8 mouse cellular contexts compared by ENCODE assay signal in genomic region chr11:102446581-102447461, GRCm38 (mm10). TPM values are rescaled to one million over a fixed set of nuclear protein-coding genes. Genes with fewer than 3 reads are reported as not detected.
DNase-seq lines count a peak whose midpoint lies in the region; ATAC-seq and TF ChIP-seq lines count a peak whose summit lies in the region.

No protein-coding gene starts in this region.

- no peaks in the 10 kb centered on the region; the same call in 1 of the 2 replicates for H3K27me3 ChIP-seq in kidney, embryonic 15.5 days
- H3K27me3 ChIP-seq in hindbrain, embryonic 11.5 days (ENCODE audit: control insufficient read depth, insufficient read depth, low read length), result peaks cover 5% of the 10 kb centered on the region; the same call in 1 of the 2 replicates
- no peaks in the 10 kb centered on the region for H3K27me3 ChIP-seq in lung, postnatal 0 days (replicated peaks; ENCODE audit: insufficient read depth, low read length)
- H3K27me3 ChIP-seq in stomach, postnatal 0 days (ENCODE audit: control insufficient read depth, insufficient read depth, low read length), result no peaks in the 10 kb centered on the region

- DNase-seq in kidney, adult 11 months, result no peak
- peak; percentile 45 for DNase-seq in MN1 (ENCODE audit: low spot score)
- peak; percentile 74 for DNase-seq in embryo, embryonic 10.5 days (ENCODE audit: low spot score)
- peak; percentile 76 for DNase-seq in hindbrain, embryonic 11.5 days (ENCODE audit: low spot score)
- no peak for DNase-seq in lung, postnatal 0 days (ENCODE audit: low spot score)
- DNase-seq in stomach, postnatal 0 days (ENCODE audit: low spot score), result no peak
- no peak for DNase-seq in urinary bladder, postnatal 36 days (ENCODE audit: low spot score in 2 of 2)

- ATAC-seq in kidney, embryonic 15.5 days (replicated peaks; ENCODE audit: low FRiP score), result peak; percentile 27
- peak; percentile 73 for ATAC-seq in hindbrain, embryonic 11.5 days (ENCODE audit: low FRiP score)
- ATAC-seq in lung, postnatal 0 days, result peak; percentile 32
- ATAC-seq in stomach, postnatal 0 days (ENCODE audit: low FRiP score, low TSS enrichment), result peak; percentile 27

- TF ChIP-seq EP300 in lung, postnatal 0 days (IDR thresholded peaks at IDR 0.05), result no peak
- TF ChIP-seq EP300 in stomach, postnatal 0 days (optimal IDR thresholded peaks at IDR 0.05), result no peak

- peak overlapping the region; percentile 96 for H3K27ac ChIP-seq in kidney, embryonic 15.5 days
- H3K27ac ChIP-seq in hindbrain, embryonic 11.5 days (ENCODE audit: low read depth, low read length), result peak overlapping the region; percentile 92
- H3K27ac ChIP-seq in lung, postnatal 0 days (ENCODE audit: low read length), result peak overlapping the region; percentile 66
- H3K27ac ChIP-seq in stomach, postnatal 0 days (replicated peaks), result peak overlapping the region; percentile 89

- peak overlapping the region; percentile 97 for H3K4me3 ChIP-seq in kidney, embryonic 15.5 days (replicated peaks)
- H3K4me3 ChIP-seq in hindbrain, embryonic 11.5 days (ENCODE audit: low read depth, low read length), result peak overlapping the region; percentile 94
- H3K4me3 ChIP-seq in lung, postnatal 0 days (ENCODE audit: low read depth, low read length), result peak overlapping the region; percentile 78
- peak overlapping the region; percentile 82 for H3K4me3 ChIP-seq in stomach, postnatal 0 days (ENCODE audit: low read depth, low read length)

- H3K9me3 ChIP-seq in kidney, embryonic 15.5 days (replicated peaks), result no peaks in the 10 kb centered on the region
- no peaks in the 10 kb centered on the region for H3K9me3 ChIP-seq in hindbrain, embryonic 11.5 days (ENCODE audit: control insufficient read depth, low read length)
- no peaks in the 10 kb centered on the region for H3K9me3 ChIP-seq in lung, postnatal 0 days (ENCODE audit: low read length)
- H3K9me3 ChIP-seq in stomach, postnatal 0 days (ENCODE audit: control insufficient read depth, low read length), result no peaks in the 10 kb centered on the region

- H3K4me1 ChIP-seq in kidney, embryonic 15.5 days, result peaks cover 62% of the 10 kb centered on the region
- peaks cover 15% of the 10 kb centered on the region for H3K4me1 ChIP-seq in hindbrain, embryonic 11.5 days (replicated peaks; ENCODE audit: control insufficient read depth, insufficient read depth, low read length)
- peaks cover 11% of the 10 kb centered on the region for H3K4me1 ChIP-seq in lung, postnatal 0 days (ENCODE audit: insufficient read depth, low read depth, low read length)
- peaks cover 15% of the 10 kb centered on the region for H3K4me1 ChIP-seq in stomach, postnatal 0 days (replicated peaks; ENCODE audit: control insufficient read depth, insufficient read depth)

- under 1% methylated on average over 46 of the region's 49 CpGs for WGBS in kidney, embryonic 15.5 days
- under 1% methylated on average over 42 of the region's 49 CpGs for whole genome bisulfite sequencing in hindbrain, embryonic 11.5 days
- 1% methylated on average over 33 of the region's 49 CpGs for WGBS in lung, postnatal 0 days
- WGBS in stomach, postnatal 0 days, result under 1% methylated on average over 42 of the region's 49 CpGs

- peak overlapping the region; percentile 99 for H3K9ac ChIP-seq in kidney, embryonic 15.5 days
- H3K9ac ChIP-seq in hindbrain, embryonic 11.5 days (ENCODE audit: low read depth, low read length), result peak overlapping the region; percentile 99
- H3K9ac ChIP-seq in lung, postnatal 0 days (replicated peaks; ENCODE audit: low read depth), result peak overlapping the region; percentile 50
- H3K9ac ChIP-seq in stomach, postnatal 0 days (ENCODE audit: low read length), result peak overlapping the region; percentile 85

- no peak for TF ChIP-seq CTCF in lung, postnatal 0 days (IDR thresholded peaks at IDR 0.05)
- TF ChIP-seq CTCF in stomach, postnatal 0 days (IDR thresholded peaks at IDR 0.05; ENCODE audit: low read depth), result no peak

- H3K4me2 ChIP-seq in kidney, embryonic 15.5 days, result peak overlapping the region; percentile 90
- peak overlapping the region; percentile 89 for H3K4me2 ChIP-seq in hindbrain, embryonic 11.5 days (replicated peaks; ENCODE audit: low read depth, low read length)
- H3K4me2 ChIP-seq in lung, postnatal 0 days (replicated peaks; ENCODE audit: low read depth, low read length), result peak overlapping the region; percentile 99
- peak overlapping the region; percentile 96 for H3K4me2 ChIP-seq in stomach, postnatal 0 days (replicated peaks; ENCODE audit: low read depth)

- peaks cover 19% of the 10 kb centered on the region for H3K36me3 ChIP-seq in kidney, embryonic 15.5 days
- peaks cover 2% of the 10 kb centered on the region; the same call in 1 of the 2 replicates for H3K36me3 ChIP-seq in hindbrain, embryonic 11.5 days (ENCODE audit: control insufficient read depth, insufficient read depth, low read length)
- H3K36me3 ChIP-seq in lung, postnatal 0 days (ENCODE audit: insufficient read depth, low read length), result no peaks in the 10 kb centered on the region
- H3K36me3 ChIP-seq in stomach, postnatal 0 days (ENCODE audit: control insufficient read depth, insufficient read depth, low read length), result no peaks in the 10 kb centered on the region

RNA-seq across cellular contexts. Expression of gene Fam171a2, which starts 0.7 kb away (rescaled TPM):
- 6.9 and 7.1 TPM in 2 replicates for polyA plus RNA-seq in kidney, embryonic 15.5 days (2015; fragmentation: Nextera tagmentation; extraction: Ambion mirVana)
- 10.7 and 11.7 TPM in 2 replicates for polyA plus RNA-seq in hindbrain, embryonic 11.5 days (2014; fragmentation: Nextera tagmentation; extraction: Ambion mirVana)
- 3.2 and 3.4 TPM in 2 replicates for polyA plus RNA-seq in lung, postnatal 0 days (2015; fragmentation: Nextera tagmentation; extraction: Ambion mirVana)
- 2.0 and 2.9 TPM in 2 replicates for polyA plus RNA-seq in stomach, postnatal 0 days (2015; fragmentation: Nextera tagmentation; extraction: Ambion mirVana)

RNA-seq across cellular contexts. Expression of gene Grn, which starts 16.7 kb away (rescaled TPM):
- polyA plus RNA-seq in kidney, embryonic 15.5 days (2015; fragmentation: Nextera tagmentation; extraction: Ambion mirVana), result 151 and 172 TPM in 2 replicates
- 43.3 and 47.2 TPM in 2 replicates for polyA plus RNA-seq in hindbrain, embryonic 11.5 days (2014; fragmentation: Nextera tagmentation; extraction: Ambion mirVana)
- 215 and 223 TPM in 2 replicates for polyA plus RNA-seq in lung, postnatal 0 days (2015; fragmentation: Nextera tagmentation; extraction: Ambion mirVana)
- 126 and 142 TPM in 2 replicates for polyA plus RNA-seq in stomach, postnatal 0 days (2015; fragmentation: Nextera tagmentation; extraction: Ambion mirVana)

RNA-seq across cellular contexts. Expression of gene Itga2b, which starts 23.1 kb away (rescaled TPM):
- 8.2 and 11.0 TPM in 2 replicates for polyA plus RNA-seq in kidney, embryonic 15.5 days (2015; fragmentation: Nextera tagmentation; extraction: Ambion mirVana)
- 3.9 and 5.5 TPM in 2 replicates for polyA plus RNA-seq in hindbrain, embryonic 11.5 days (2014; fragmentation: Nextera tagmentation; extraction: Ambion mirVana)
- 13.0 and 14.9 TPM in 2 replicates for polyA plus RNA-seq in lung, postnatal 0 days (2015; fragmentation: Nextera tagmentation; extraction: Ambion mirVana)
- polyA plus RNA-seq in stomach, postnatal 0 days (2015; fragmentation: Nextera tagmentation; extraction: Ambion mirVana), result 5.4 and 6.5 TPM in 2 replicates

RNA-seq across cellular contexts. Expression of gene Slc25a39, which starts 39.1 kb away (rescaled TPM):
- 271 and 298 TPM in 2 replicates for polyA plus RNA-seq in kidney, embryonic 15.5 days (2015; fragmentation: Nextera tagmentation; extraction: Ambion mirVana)
- 152 and 166 TPM in 2 replicates for polyA plus RNA-seq in hindbrain, embryonic 11.5 days (2014; fragmentation: Nextera tagmentation; extraction: Ambion mirVana)
- 214 TPM in 2 replicates for polyA plus RNA-seq in lung, postnatal 0 days (2015; fragmentation: Nextera tagmentation; extraction: Ambion mirVana)
- polyA plus RNA-seq in stomach, postnatal 0 days (2015; fragmentation: Nextera tagmentation; extraction: Ambion mirVana), result 189 and 200 TPM in 2 replicates

RNA-seq across cellular contexts. Expression of gene Rundc3a, which starts 53.6 kb away (rescaled TPM):
- polyA plus RNA-seq in kidney, embryonic 15.5 days (2015; fragmentation: Nextera tagmentation; extraction: Ambion mirVana), result 2.5 and 4.9 TPM in 2 replicates
- polyA plus RNA-seq in hindbrain, embryonic 11.5 days (2014; fragmentation: Nextera tagmentation; extraction: Ambion mirVana), result 43.3 and 47.8 TPM in 2 replicates
- polyA plus RNA-seq in lung, postnatal 0 days (2015; fragmentation: Nextera tagmentation; extraction: Ambion mirVana), result 1.7 and 1.9 TPM in 2 replicates
- polyA plus RNA-seq in stomach, postnatal 0 days (2015; fragmentation: Nextera tagmentation; extraction: Ambion mirVana), result 5.1 and 5.9 TPM in 2 replicates

Comparison
In these comparisons a context has a peak if more than half of its experiments do, and no peak if none do; other contexts are left out.
1. DNase-seq: peak in MN1 (single experiment), embryo, embryonic 10.5 days (single experiment) and hindbrain, embryonic 11.5 days (single experiment); none in kidney, adult 11 months (single experiment), lung, postnatal 0 days (single experiment), stomach, postnatal 0 days (single experiment) and urinary bladder, postnatal 36 days (0 of 2).
2. Peak in every context shown above with its lines, with median percentiles within 50 percentile points of each other: ATAC-seq, H3K27ac ChIP-seq, H3K4me2 ChIP-seq, H3K4me3 ChIP-seq and H3K9ac ChIP-seq.